Mouse (Mus musculus): ENCODE results near the gene Ttc3. TPM values are rescaled to one million over a fixed set of nuclear protein-coding genes. Genes with fewer than 3 reads are reported as not detected.
"Not testable (repeated sequence)": the region's sequence is repeated elsewhere in the genome, so short reads cannot be mapped to it uniquely, and the experiment has no call there.

Ttc3 gene
- total RNA-seq (2021) = 100 to 1,000 TPM; 806 to 836 TPM

- DNase-seq = peak; percentile 96 to 97
Observed at GRCm38 (mm10) chr16:94370173-94370914, at the start of gene Ttc3. Ttc3 (plus strand) TSS chr16:94370618.

GRCm38 (mm10) chr16:94323681-94324080 lies 46.7 kb upstream of the Ttc3 start:
- DNase-seq = no peak

GRCm38 (mm10) chr16:94326008-94326407 lies 44.4 kb upstream of the Ttc3 start:
- no peak for DNase-seq

- DNase-seq = no peak
Observed at GRCm38 (mm10) chr16:94327781-94328711, 42.4 kb upstream of the Ttc3 start, which contains the start of gene Ripply3. Ripply3 (plus strand) TSS chr16:94328420.

GRCm38 (mm10) chr16:94328881-94329867 lies 41.2 kb upstream of the Ttc3 start:
- no peak for DNase-seq

GRCm38 (mm10) chr16:94330429-94330828 lies 40.0 kb upstream of the Ttc3 start:
- no peak for DNase-seq

GRCm38 (mm10) chr16:94331233-94331885 lies 39.1 kb upstream of the Ttc3 start:
- DNase-seq = no peak

- DNase-seq = peak in 1 of 2 experiments; percentile 56
Observed at GRCm38 (mm10) chr16:94331886-94332252, 38.5 kb upstream of the Ttc3 start.

GRCm38 (mm10) chr16:94335656-94336055 lies 34.8 kb upstream of the Ttc3 start:
- no peak for DNase-seq

GRCm38 (mm10) chr16:94339164-94340160 lies 31.0 kb upstream of the Ttc3 start:
- not testable (repeated sequence) for DNase-seq

GRCm38 (mm10) chr16:94345733-94346132 lies 24.7 kb upstream of the Ttc3 start:
- no peak for DNase-seq

GRCm38 (mm10) chr16:94347080-94347731 lies 23.2 kb upstream of the Ttc3 start:
- DNase-seq = no peak

GRCm38 (mm10) chr16:94348779-94349178 lies 21.6 kb upstream of the Ttc3 start:
- no peak for DNase-seq

- no peak for DNase-seq
Observed at GRCm38 (mm10) chr16:94349588-94350286, 20.7 kb upstream of the Ttc3 start.

- DNase-seq = no peak
Observed at GRCm38 (mm10) chr16:94350287-94350677, 20.1 kb upstream of the Ttc3 start.

- DNase-seq = peak in 1 of 2 experiments; percentile 36
Observed at GRCm38 (mm10) chr16:94354450-94354849, 16.0 kb upstream of the Ttc3 start.

GRCm38 (mm10) chr16:94356046-94356445 lies 14.4 kb upstream of the Ttc3 start:
- no peak for DNase-seq

GRCm38 (mm10) chr16:94356776-94357494 lies 13.5 kb upstream of the Ttc3 start:
- no peak for DNase-seq
